Mouse (Mus musculus): ENCODE results near the gene Lenep.

DNA sequence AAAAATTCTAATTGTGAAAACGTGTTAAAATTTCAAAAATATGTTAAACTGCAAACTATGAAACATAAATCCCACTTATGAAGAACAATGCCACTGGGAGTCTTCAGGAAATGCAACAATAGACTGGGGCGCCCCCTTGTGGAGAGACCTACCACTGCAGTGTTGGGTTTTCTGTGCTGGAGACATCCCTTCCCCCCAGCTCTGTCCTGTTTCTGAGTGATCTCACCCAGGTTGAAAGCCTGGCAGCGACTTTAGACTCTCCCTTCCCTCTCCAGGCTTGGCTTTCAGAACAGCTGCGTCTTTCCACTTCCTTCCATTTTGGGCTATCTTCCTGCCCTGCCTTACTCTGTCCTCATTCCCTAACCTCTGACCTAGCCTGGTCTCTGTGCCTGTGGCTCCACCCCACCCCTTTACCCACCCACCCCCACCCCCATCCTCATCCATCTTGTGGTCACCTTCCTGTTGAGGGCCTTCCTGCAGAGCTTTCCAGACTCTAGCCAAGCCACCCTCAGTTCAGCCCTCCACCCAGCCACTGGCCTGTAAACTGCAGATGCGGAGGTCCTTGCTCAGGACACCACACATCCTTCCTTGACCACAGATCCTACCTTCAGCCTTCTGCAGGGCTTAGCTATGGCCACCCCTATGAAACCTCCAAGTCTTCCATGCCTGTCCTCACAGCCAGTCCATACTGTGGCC is 47.6 kb downstream of the Lenep start:
- TF ChIP-seq POLR2A (IDR thresholded peaks at IDR 0.05; ENCODE audit: low read depth, low read length), result no peak
- peak; percentile 84 for TF ChIP-seq CTCF (conservative IDR thresholded peaks at IDR 0.05; ENCODE audit: insufficient read depth, insufficient read length, low read depth, low read length)
